Mouse (Mus musculus): ENCODE results near the gene Dennd5a.

Gene Dennd5a
- long read RNA-seq, experiment 1, full-length matches to known transcripts: 8 of 32 reads
- long read RNA-seq, experiment 1, partial matches to known transcripts: 21 of 32 reads
- long read RNA-seq, experiment 1, other reads (novel, unspliced or antisense): 3 of 32 reads
- long read RNA-seq, experiment 2, full-length matches to known transcripts: 5 of 25 reads
- long read RNA-seq, experiment 2, partial matches to known transcripts: 20 of 25 reads
- long read RNA-seq, experiment 2, other reads (novel, unspliced or antisense): 0 of 25 reads

DNA sequence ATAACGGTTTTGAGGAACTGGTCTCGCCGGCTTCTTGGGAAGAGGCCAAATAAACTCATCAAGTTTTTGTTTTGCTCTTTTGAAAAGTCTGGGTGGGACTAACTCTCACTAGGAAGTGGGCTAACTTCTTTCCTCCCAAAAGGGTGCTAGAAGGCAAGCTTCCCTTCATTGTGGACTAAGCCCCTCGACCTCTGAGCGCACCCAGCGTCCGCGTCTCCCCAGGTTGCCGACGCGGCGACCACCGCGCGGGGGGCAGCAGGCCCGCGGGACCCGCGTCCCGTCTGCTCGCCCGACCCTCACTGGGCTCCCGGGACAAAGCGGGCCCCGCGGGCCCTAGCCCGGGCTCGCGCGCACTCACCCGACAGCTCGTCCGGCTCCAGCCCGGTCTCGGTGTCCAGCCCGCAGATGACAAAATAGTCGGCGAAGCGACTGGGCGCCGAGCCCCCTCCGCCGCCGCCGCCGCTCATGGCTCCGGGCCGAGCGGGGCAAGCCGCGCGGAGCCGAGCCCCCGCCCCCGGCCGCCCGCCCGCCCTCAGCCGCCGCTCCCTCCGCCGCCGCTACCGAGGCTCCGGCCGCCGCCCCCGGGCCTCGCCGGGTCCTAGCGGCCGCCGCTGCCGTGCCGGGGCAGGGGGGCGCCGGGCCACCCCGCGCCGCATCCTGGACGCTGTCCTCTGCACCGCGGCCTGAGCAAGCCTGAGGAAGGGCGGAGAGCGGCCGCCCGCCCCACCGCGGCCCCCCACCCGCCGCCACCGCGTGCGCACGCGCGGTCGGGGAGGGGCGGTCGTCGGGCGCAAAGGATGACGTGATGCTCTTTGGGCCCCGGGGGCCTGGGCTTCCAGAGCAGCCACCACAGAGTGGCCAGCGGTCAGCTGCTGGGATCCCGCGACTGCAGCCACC, at the start of gene Dennd5a:
TSS of gene Dennd5a (minus strand) at position 755 of the 897 bp plus-strand sequence.
- intact Hi-C loops (cut with DNase I): no loop called here

DNA sequence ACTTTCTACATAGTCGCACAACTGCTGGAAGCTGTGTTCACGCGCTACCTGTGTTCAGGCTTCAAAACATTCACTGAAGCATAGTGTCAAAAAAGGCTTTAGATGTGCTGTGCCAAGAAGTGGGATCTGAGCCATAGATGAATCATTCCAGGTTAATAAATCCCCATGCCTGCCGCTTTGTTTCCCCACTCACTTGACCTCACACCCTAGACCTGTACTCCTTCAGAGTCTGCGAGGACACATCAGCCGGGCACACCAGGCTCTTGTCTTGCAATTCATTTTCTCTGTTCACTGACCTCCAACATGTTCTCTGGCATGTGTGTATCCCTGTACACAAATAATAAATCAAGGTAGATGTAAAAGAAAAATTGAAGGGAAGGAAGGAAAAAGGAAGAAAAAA, 48.8 kb upstream of the Dennd5a start:
- intact Hi-C loops (cut with DNase I): no loop called here

DNA sequence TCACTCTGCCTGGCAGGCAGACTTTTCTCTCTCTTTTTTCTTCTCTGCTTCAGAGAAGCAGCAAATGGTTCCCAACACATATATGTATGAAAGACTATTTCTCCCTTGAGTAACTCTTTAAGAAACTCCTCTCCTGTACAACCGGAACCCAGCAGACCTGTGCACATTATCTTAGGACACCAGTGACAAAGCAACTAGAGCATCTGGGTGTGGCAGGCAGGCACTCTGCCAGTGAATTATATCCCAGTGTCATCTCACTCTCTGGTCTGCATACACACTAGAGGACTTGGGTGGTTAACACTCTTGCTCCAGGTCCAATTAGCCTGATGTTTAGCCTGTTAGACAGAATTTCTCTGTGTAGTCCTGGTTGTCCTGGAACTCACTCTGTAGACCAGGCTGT, 48.2 kb upstream of the Dennd5a start:
- intact Hi-C loops (cut with DNase I): no loop called here

DNA sequence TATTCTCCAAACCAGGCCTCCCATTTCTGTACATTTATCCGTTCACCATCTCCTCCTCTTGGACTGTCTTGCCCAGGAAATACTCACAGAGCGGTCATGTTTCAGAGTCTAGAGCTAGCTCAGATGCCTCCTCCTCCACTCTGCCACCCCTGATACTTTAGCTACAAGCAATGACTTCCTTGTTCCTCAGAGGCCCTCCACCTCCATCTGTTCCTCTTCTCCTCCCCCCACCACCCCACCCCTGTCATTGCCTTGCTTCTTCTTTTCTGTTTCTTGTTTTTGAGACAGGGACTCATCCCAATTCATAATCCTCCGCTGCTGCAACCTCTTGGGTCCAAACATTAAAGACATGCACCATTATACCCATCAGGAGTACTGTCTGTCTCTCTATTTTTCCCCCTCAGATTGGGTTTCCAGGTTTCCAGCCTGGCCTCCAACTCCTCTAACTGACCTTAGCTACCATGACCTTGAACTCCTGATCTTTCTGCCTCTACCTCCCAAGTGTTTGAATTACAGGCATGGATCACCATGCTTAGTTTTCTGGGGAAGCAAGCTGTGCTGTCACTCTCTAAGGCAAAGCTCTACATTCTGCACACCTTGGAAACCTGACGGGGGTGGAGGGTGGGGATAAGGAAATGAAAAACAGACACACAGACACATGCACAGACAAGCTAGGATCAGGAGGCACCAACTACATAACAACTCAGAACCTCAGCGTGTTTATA, 46.4 kb upstream of the Dennd5a start:
- intact Hi-C loops (cut with DNase I): no loop called here

DNA sequence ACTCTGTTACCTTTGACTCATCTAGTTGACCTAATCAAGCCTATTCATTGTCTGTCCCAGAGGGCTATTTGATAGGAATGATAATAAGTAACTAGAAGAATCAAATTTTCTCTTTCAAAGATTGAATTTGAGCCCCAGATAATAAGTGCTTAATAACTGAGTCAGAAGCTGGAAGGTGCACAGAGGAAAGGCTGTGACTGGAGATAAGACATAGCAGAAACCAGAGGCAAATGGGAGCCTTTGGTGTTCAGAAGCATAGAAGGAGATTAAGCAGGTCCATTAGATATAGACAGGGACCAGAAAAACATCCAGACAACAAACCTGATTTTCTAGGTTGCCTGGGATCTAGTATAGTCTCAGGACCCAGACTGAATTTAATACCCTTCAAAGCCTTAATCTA, 45.7 kb upstream of the Dennd5a start:
- intact Hi-C loops (cut with DNase I): no loop called here

DNA sequence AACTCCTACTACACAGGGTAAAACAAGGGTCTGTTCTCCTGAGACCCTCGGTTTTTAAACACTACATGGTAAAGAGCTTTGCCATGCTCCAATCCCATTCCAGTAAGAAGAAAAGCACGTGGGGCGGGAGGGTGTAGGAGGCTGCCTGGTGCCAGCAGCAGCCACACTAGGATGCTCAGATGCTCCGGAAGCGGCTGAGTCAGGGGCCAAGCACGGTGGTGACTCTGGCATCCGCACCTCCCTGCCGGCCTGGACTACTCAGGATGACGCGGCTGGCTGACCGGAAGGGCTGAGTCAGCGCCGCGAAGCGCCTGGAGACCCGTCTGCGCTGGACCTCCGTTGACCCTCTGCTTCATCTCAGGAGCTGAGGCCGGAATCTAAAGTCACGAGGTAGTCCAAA, 42.7 kb upstream of the Dennd5a start:
- intact Hi-C loops (cut with DNase I): no loop called here

DNA sequence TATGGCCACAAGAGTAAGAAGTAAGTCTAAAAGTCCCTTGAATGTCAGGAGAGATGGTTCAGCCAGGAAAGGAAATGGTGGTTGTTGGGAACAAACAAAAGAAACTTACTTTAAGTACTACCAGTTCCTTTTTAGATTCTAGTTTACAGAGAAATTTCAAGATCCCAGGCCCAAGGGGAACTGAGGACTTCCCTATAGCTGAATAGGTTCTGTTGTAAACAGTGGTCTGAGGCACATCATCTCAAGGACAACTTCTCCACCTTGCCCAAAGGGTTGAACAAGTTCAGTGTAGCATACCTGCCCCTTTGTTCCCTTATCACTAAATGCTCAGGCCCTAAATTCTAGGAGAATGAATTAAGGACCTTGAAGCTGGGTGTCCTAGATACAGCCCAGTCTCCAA, 41.8 kb upstream of the Dennd5a start:
- intact Hi-C loops (cut with DNase I): no loop called here

DNA sequence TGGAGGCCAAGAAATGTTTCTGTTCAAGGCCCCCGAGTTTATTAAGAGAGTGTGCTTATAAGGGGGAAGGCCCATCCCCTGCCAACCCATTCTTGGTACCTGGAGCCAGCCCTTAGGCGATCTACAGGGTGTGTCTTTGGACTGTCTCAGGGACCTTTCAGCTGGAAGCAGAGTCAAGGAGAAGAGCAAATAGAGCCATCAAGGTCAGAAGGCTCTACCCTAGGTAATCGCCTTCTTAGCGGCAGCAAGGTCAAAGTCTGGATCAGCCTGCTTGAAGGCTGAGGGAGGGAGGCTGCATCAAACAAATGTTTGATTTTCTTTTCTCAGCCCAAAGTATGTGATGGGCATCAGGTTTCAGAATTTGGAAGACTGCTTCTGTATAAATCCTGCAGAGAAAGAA, 38.1 kb upstream of the Dennd5a start:
- intact Hi-C loops (cut with DNase I): no loop called here

DNA sequence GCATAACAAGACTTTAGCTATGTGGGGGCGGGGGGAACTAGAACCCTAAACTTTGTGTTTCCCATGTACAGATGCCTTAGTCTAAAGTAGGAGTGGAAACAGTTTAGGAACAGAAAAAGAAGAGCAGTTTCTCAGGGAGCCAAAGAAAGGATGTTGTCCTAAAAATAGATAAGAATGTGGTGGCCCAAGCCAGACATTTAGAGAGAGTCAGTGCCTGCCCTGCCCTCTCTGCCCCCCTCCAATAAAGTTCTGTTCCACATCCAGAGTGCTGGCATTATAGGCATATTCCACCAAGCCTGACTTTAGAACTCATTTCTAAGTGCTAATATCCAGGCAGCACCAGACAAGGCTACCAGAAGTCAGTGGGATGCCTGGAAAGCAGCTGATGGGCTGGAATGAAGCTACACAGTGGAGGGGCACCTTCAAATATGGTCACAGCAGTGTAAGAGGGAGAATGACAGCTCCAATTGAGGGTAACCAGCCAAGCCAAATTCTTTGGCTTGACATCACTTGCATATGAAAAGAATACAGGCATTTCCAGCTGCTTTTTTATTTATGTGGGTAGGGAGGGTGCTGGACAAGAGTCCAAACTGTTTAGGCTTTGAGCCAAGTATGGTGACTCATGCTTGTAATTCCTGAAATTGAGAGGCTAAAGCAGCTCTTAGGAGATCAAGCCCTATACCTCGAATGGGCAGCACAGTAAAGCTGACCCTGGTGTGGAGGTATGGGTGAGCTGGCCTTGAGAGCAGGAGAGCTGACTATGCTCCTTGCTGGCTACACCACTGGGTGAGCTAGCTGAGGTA, 33.1 kb upstream of the Dennd5a start:
- intact Hi-C loops (cut with DNase I): no loop called here

DNA sequence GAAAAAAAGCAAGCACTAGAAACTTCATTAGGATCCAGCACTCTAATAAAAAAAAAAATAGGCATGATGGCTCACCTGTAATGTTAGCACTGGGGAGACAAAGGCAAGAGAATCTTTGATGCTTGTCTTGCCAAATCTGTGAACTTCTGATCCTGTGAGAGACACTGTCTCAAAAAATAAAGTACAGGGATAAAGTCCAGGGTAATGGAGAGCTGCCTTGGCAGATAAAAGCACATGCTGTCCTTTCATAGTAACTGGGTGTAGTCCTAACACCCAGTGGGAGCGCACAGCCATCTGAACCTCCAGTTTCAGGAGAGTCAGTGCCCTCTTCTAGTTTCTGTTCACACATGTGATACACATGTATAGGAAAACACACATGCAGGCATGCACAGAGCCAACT, 31.0 kb upstream of the Dennd5a start:
- intact Hi-C loops (cut with DNase I): no loop called here

DNA sequence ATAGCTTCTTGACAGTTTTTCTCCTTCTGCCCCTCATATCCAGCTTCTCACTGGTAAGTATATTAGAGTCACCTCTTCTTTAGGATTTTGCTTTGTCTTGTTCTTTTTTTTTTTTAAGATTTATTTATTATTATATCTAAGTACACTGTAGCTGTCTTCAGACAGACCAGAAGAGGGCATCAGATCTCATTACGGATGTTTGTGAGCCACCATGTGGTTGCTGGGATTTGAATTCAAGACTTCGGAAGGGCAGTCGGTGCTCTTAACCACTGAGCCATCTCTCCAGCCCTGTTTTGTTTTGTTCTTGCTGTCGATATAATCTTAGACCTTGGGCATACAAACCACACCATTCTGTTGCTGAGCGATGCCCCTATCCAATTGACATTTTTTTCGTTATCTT, 26.5 kb upstream of the Dennd5a start, which contains the start of gene Tmem41b:
TSS of gene Tmem41b (minus strand) at position 155 of the 400 bp plus-strand sequence.
- intact Hi-C loops (cut with DNase I): loop anchor here (5.0 kb wide), 2 partner anchors 36 to 66 kb away; no protein-coding TSS in a partner anchor

DNA sequence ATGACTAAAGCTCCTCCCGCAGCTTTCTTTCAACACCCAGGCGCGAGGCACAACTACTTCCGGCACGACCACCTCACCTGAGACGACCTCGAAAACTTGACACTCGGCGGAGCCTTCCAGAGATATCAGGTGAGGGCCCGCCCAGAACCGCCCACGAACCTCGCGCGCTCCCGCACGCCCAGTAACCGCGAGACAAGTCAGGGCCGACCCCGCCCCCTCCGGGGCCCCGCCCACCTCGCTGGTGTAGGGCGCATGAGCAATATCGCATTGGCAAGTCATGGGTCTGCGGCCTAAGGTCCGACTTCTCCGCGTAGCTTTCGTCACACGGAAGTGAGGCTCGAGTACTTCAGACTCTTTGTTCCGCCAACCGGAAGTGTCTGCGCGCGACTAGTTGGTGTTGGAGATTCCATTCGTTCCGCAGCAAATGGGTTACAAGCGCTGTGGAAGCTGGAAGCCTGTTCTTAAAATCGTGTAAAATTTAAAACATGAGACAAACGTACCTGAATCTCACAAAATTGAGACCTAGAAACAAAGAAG, 25.9 kb upstream of the Dennd5a start:
- intact Hi-C loops (cut with DNase I): loop anchor here (5.0 kb wide), 2 partner anchors 36 to 66 kb away; no protein-coding TSS in a partner anchor

DNA sequence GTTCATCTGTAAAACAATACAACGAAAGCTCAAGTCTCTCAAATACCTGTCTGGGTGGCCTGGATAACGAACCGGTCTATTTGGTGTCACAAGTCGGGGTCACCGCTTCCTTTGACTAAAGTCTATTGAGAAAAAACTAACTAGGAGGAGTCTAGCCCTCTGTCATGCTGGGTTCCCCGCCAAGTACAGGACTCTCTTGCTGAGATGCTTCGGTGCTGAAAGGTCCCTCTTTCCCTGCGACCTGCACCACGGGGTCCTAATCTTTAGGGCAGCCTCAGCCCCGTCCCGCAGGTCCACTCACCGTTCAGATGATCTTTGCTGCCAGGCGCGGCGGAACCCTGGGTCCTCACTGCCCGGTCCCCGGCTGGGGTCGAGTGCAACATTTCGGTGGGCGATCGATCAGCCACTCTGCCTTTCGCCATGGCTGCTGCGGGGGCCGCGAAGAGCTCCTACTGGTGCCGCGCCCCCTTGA, 25.4 kb upstream of the Dennd5a start:
- intact Hi-C loops (cut with DNase I): loop anchor here (5.0 kb wide), 2 partner anchors 37 to 67 kb away; no protein-coding TSS in a partner anchor

DNA sequence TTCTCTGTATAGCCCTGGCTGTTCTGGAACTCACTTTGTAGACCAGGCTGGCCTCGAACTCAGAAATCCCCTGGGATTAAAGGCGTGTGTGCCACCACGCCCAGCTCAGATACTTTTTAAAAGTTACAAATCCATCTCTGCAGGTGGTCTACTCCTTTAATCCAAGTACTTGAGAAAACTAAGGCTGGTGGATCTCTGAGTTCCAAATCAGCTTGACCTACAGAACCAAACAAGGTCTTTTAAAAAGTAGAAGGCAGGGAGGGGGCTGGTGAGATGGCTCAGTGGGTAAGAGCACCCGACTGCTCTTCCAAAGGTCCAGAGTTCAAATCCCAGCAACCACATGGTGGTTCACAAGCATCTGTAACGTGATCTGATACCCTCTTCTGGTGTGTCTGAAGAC, 24.3 kb upstream of the Dennd5a start:
- intact Hi-C loops (cut with DNase I): loop anchor here (5.0 kb wide), 2 partner anchors 38 to 68 kb away; no protein-coding TSS in a partner anchor

DNA sequence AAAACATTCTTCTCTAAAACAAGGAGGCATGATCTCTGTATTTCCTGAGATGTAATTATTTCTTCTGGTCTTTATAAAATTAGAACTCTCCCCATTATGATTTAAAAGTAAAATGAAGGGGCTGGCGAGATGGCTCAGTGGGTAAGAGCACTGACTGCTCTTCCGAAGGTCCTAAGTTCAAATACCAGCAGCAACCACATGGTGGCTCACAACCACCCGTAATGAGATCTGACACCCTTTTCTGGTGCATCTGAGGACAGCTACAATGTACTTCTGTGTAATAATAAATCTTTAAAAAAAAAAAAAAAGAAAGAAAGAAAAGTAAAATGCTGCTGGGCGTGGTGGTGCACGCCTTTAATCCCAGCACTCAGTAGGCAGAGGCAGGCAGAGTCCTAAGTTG, 16.9 kb upstream of the Dennd5a start:
- intact Hi-C loops (cut with DNase I): loop anchor here (5.0 kb wide), 1 partner anchor 70 kb away; no protein-coding TSS in a partner anchor

DNA sequence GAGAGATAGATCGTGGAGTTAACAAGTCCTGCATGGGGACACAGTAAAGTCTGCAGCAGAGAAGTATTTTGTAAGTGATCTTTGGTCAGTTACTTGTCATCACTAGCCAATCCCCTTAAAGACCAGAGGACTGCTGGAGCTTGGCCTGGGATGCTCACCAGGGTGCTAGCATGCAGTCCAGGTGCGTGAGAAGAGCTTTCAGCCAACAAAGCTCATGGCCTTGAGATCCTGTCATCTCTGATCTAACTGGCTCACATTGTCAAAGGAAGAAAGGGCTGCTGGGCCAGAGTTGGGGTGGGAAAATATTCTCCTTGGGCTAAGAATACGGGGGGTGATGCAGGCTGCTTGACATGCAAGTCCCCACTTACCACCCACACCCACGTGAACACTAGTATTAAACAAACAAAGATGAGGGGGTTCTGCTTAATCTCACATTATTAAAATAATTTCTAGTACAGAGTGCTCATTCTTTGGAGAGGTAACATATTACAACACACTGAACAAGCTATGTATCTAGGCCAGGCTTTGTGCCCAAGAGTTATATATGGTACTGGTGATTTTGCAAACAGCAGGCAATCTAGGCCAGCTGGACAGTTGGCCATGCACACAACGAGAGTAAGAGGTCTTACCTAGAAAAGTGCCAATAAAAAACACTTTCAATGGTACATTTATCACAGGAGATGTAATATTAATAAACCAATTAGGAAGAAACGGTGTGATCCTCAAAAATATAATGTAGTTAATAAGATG, 15.9 kb upstream of the Dennd5a start:
- intact Hi-C loops (cut with DNase I): loop anchor here (5.0 kb wide), 1 partner anchor 71 kb away; no protein-coding TSS in a partner anchor

DNA sequence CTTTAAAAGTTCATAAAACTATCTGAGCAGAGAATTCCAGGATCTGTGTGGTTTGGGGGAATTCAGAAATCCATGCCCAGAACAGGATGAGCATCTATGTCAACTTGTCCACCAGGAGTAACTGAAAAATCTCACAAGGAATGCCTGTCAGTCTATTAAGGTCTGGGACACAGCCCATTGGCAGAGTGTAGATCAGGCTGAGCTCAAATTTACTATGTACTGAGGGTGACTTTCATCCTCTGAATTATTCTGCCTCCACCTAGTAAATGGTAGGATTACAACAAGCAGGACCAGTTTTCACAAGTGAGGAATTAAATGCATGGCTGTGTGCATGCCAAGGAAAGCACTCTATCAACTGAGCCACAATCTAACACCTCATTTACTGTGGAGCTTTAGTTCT, 9.3 kb upstream of the Dennd5a start:
- intact Hi-C loops (cut with DNase I): no loop called here

DNA sequence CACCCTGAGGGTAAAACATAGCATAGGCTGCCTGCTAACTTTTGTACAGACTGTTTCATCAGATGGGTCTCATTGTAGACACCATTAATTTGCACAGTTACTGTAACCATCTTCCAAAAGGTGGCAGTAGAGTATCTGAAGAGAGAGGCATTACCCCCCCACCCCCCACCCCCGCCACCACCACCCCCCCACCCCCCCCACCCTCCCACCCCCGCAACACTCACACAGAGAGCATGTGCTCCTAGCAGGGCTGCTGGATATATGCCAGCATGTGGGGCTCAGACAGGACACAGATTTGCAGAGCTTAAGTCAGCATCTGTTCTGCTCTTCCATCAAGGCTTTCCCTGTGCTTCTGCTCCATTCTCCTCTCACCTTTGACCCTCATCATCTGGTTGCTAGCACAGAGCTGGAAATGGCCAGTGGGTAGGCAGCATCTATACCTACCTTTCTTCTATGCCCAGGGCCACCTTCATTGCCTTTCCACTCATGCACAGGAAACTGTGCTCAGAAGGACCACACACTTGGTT, 8.7 kb upstream of the Dennd5a start:
- intact Hi-C loops (cut with DNase I): no loop called here

All from adrenal gland (tissue).